Mouse (Mus musculus): Measurements from ENCODE around the gene Tex2. TPM values are rescaled to one million over a fixed set of nuclear protein-coding genes. Genes with fewer than 3 reads are reported as not detected.

The Tex2 gene
- total RNA-seq, 1 experiment = 34.4 TPM

GRCm38 (mm10) chr11:106536253-106536912 is 76.8 kb downstream of the Tex2 start:
- TF ChIP-seq CHD2 (IDR thresholded peaks at IDR 0.05; ENCODE audit: low read depth, low read length) (no peak), HCFC1 (IDR thresholded peaks at IDR 0.05; ENCODE audit: borderline replicate concordance, insufficient read depth, low read length) (no peak), ZNF384 (IDR thresholded peaks at IDR 0.05; ENCODE audit: low read depth, low read length) (no peak), MAFK (IDR thresholded peaks at IDR 0.05; ENCODE audit: insufficient read depth, low read depth, low read length) (no peak)
- Histone ChIP-seq H3K36me3 (ENCODE audit: control insufficient read depth, insufficient read depth, low read length, poor library complexity, severe bottlenecking) (peaks cover 16% of the 10 kb centered on the region; the same call in 1 of the 2 replicates), H3K27ac (ENCODE audit: insufficient read depth, low read depth, low read length, poor library complexity, severe bottlenecking) (no peak overlapping the region), H3K4me3 (ENCODE audit: insufficient read depth in 1 of 2, low read depth in 1 of 2, low read length in 2 of 2, poor library complexity in 1 of 2, severe bottlenecking in 1 of 2) (no peak overlapping the region), H3K4me1 (ENCODE audit: control insufficient read depth in 2 of 2, insufficient read depth in 2 of 2, low read length in 2 of 2, poor library complexity in 1 of 2) (peaks cover 0 to 3% of the 10 kb centered on the region in 2 experiments; a peak in 1 of 4 replicates), H3K9me3 (ENCODE audit: control insufficient read depth, insufficient read depth, low read depth, low read length) (no peaks in the 10 kb centered on the region), H3K9ac (ENCODE audit: insufficient read depth, low read depth, low read length, poor library complexity, severe bottlenecking) (no peak overlapping the region)
- DNase-seq (ENCODE audit: low read depth, low spot score) = no peak
- in situ Hi-C loops (cut with MboI; ENCODE audit: low sequenced_read_pairs in 2 of 2, unreplicated experiment in 2 of 2) = no loop called here

GRCm38 (mm10) chr11:106535660-106536252 is 77.5 kb downstream of the Tex2 start:
- in situ Hi-C loops (cut with MboI; ENCODE audit: low sequenced_read_pairs in 2 of 2, unreplicated experiment in 2 of 2) = no loop called here
- Histone ChIP-seq H3K9ac (ENCODE audit: insufficient read depth, low read depth, low read length, poor library complexity, severe bottlenecking) (no peak overlapping the region), H3K27ac (ENCODE audit: insufficient read depth, low read depth, low read length, poor library complexity, severe bottlenecking) (no peak overlapping the region)

GRCm38 (mm10) chr11:106532248-106532790 is 80.9 kb downstream of the Tex2 start:
- H3K4me1 ChIP-seq (ENCODE audit: control insufficient read depth in 2 of 2, insufficient read depth in 2 of 2, low read length in 2 of 2, poor library complexity in 1 of 2) = peaks cover 0 to 3% of the 10 kb centered on the region in 2 experiments; a peak in 1 of 4 replicates

More at GRCm38 (mm10) chr11:106535660-106536252, 77.5 kb downstream of the Tex2 start:
- Histone ChIP-seq H3K9me3 (ENCODE audit: control insufficient read depth, insufficient read depth, low read depth, low read length) (no peaks in the 10 kb centered on the region), H3K4me1 (ENCODE audit: control insufficient read depth in 2 of 2, insufficient read depth in 2 of 2, low read length in 2 of 2, poor library complexity in 1 of 2) (peaks cover 0 to 3% of the 10 kb centered on the region in 2 experiments; a peak in 1 of 4 replicates), H3K36me3 (ENCODE audit: control insufficient read depth, insufficient read depth, low read length, poor library complexity, severe bottlenecking) (peaks cover 16% of the 10 kb centered on the region; the same call in 1 of the 2 replicates), H3K4me3 (ENCODE audit: insufficient read depth in 1 of 2, low read depth in 1 of 2, low read length in 2 of 2, poor library complexity in 1 of 2, severe bottlenecking in 1 of 2) (no peak overlapping the region)
- DNase-seq (ENCODE audit: low read depth, low spot score) = no peak
- no peak for TF ChIP-seq MAFK (IDR thresholded peaks at IDR 0.05; ENCODE audit: insufficient read depth, low read depth, low read length)
- no peak for TF ChIP-seq HCFC1 (IDR thresholded peaks at IDR 0.05; ENCODE audit: borderline replicate concordance, insufficient read depth, low read length)
- no peak for TF ChIP-seq ZC3H11A (IDR thresholded peaks at IDR 0.05; ENCODE audit: borderline replicate concordance, low read depth, low read length)
- no peak for TF ChIP-seq ZNF384 (IDR thresholded peaks at IDR 0.05; ENCODE audit: low read depth, low read length)
- no peak for TF ChIP-seq CHD2 (IDR thresholded peaks at IDR 0.05; ENCODE audit: low read depth, low read length)

GRCm38 (mm10) chr11:106529786-106530185 is 83.4 kb downstream of the Tex2 start:
- Histone ChIP-seq H3K9me3 (ENCODE audit: control insufficient read depth, insufficient read depth, low read depth, low read length) (no peaks in the 10 kb centered on the region), H3K4me3 (ENCODE audit: insufficient read depth in 1 of 2, low read depth in 1 of 2, low read length in 2 of 2, poor library complexity in 1 of 2, severe bottlenecking in 1 of 2) (no peak overlapping the region), H3K27ac (ENCODE audit: insufficient read depth, low read depth, low read length, poor library complexity, severe bottlenecking) (no peak overlapping the region), H3K9ac (ENCODE audit: insufficient read depth, low read depth, low read length, poor library complexity, severe bottlenecking) (no peak overlapping the region), H3K4me1 (ENCODE audit: control insufficient read depth in 2 of 2, insufficient read depth in 2 of 2, low read length in 2 of 2, poor library complexity in 1 of 2) (peaks cover 0 to 3% of the 10 kb centered on the region in 2 experiments; a peak in 2 of 4 replicates), H3K36me3 (ENCODE audit: control insufficient read depth, insufficient read depth, low read length, poor library complexity, severe bottlenecking) (peaks cover 16% of the 10 kb centered on the region; the same call in 1 of the 2 replicates)
- DNase-seq (ENCODE audit: low read depth, low spot score) = no peak
- in situ Hi-C loops (cut with MboI; ENCODE audit: low sequenced_read_pairs in 2 of 2, unreplicated experiment in 2 of 2) = no loop called here
- TF ChIP-seq ZC3H11A (IDR thresholded peaks at IDR 0.05; ENCODE audit: borderline replicate concordance, low read depth, low read length) (no peak), MAFK (IDR thresholded peaks at IDR 0.05; ENCODE audit: insufficient read depth, low read depth, low read length) (no peak), HCFC1 (IDR thresholded peaks at IDR 0.05; ENCODE audit: borderline replicate concordance, insufficient read depth, low read length) (no peak), ZNF384 (IDR thresholded peaks at IDR 0.05; ENCODE audit: low read depth, low read length) (no peak), CHD2 (IDR thresholded peaks at IDR 0.05; ENCODE audit: low read depth, low read length) (no peak)

More at GRCm38 (mm10) chr11:106532248-106532790, 80.9 kb downstream of the Tex2 start:
- no peak for DNase-seq (ENCODE audit: low read depth, low spot score)
- Histone ChIP-seq H3K9ac (ENCODE audit: insufficient read depth, low read depth, low read length, poor library complexity, severe bottlenecking) (no peak overlapping the region), H3K4me3 (ENCODE audit: insufficient read depth in 1 of 2, low read depth in 1 of 2, low read length in 2 of 2, poor library complexity in 1 of 2, severe bottlenecking in 1 of 2) (no peak overlapping the region), H3K36me3 (ENCODE audit: control insufficient read depth, insufficient read depth, low read length, poor library complexity, severe bottlenecking) (peaks cover 14% of the 10 kb centered on the region; the same call in 1 of the 2 replicates), H3K27ac (ENCODE audit: insufficient read depth, low read depth, low read length, poor library complexity, severe bottlenecking) (no peak overlapping the region), H3K9me3 (ENCODE audit: control insufficient read depth, insufficient read depth, low read depth, low read length) (no peaks in the 10 kb centered on the region)
- no peak for TF ChIP-seq HCFC1 (IDR thresholded peaks at IDR 0.05; ENCODE audit: borderline replicate concordance, insufficient read depth, low read length)
- no peak for TF ChIP-seq MAFK (IDR thresholded peaks at IDR 0.05; ENCODE audit: insufficient read depth, low read depth, low read length)
- TF ChIP-seq CHD2 (IDR thresholded peaks at IDR 0.05; ENCODE audit: low read depth, low read length) = no peak
- no peak for TF ChIP-seq ZNF384 (IDR thresholded peaks at IDR 0.05; ENCODE audit: low read depth, low read length)
- TF ChIP-seq ZC3H11A (IDR thresholded peaks at IDR 0.05; ENCODE audit: borderline replicate concordance, low read depth, low read length) = no peak
- in situ Hi-C loops (cut with MboI; ENCODE audit: low sequenced_read_pairs in 2 of 2, unreplicated experiment in 2 of 2) = no loop called here
